In the genomic region with DNA sequence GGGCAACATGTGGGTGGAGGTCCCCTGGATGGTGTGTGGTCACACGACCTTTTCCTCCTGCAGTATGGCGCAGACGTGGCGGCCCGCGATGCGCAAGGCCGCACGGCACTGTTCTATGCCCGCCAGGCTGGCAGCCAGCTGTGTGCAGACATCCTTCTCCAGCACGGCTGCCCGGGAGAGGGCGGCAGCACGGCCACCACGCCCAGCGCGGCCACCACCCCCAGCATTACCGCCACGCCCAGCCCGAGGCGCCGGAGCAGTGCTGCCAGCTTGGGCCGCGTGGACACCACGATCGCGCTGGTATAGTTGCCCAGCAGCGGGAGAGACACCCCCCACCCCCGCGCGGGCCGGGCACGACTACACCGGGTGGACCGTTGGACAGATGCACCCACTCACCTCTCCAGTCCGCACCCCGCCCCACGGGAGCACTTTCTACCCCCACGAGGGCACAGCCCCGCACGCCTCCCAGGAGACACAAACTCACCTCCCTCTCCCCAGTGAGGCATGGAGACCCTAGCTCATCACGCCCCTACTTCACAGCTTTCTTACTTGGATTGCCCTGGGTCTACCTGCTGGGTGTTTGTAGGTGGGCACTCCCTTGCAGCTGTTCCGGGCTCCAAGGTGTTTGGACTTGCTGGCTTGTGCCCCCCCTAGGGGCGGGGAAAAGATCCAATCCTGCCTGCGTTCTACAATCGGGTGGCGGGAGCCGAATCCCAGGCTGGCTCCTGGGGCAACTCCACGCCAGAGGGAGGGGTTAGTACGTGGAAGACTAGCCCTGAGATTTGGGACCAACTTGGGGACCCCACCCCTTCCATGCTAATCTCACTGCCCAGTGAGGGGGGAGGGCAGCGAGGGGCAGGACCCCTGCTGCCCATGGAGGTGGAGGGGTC, we compare ENCODE assay signal across 7 mouse cellular contexts. TPM values are rescaled to one million over a fixed set of nuclear protein-coding genes. Genes with fewer than 3 reads are reported as not detected.
DNase-seq lines count a peak whose midpoint lies in the region; ATAC-seq and TF ChIP-seq lines count a peak whose summit lies in the region.

No protein-coding gene starts in this region.

- H3K9me3 ChIP-seq in embryonic facial prominence, embryonic 11.5 days (replicated peaks; ENCODE audit: control insufficient read depth, low read length): no peaks in the 10 kb centered on the region
- H3K9me3 ChIP-seq in hindbrain, postnatal 0 days (ENCODE audit: low read length): no peaks in the 10 kb centered on the region
- H3K9me3 ChIP-seq in lung, embryonic 14.5 days (ENCODE audit: low read depth, low read length): no peaks in the 10 kb centered on the region
- no peaks in the 10 kb centered on the region for H3K9me3 ChIP-seq in stomach, postnatal 0 days (ENCODE audit: control insufficient read depth, low read length)

- peak; percentile 60 for DNase-seq in right cerebral cortex, postnatal 10 days (ENCODE audit: low spot score in 2 of 2)
- no peak for DNase-seq in right cerebral cortex, postnatal 36 days (ENCODE audit: low spot score in 2 of 2)
- DNase-seq in embryonic facial prominence, embryonic 11.5 days (ENCODE audit: low spot score): no peak
- peak; percentile 57 for DNase-seq in hindbrain, postnatal 0 days (ENCODE audit: low spot score)
- DNase-seq in lung, embryonic 14.5 days: no peak
- DNase-seq in stomach, postnatal 0 days (ENCODE audit: low spot score): peak; percentile 85
- DNase-seq in Muller cell, postnatal 12 days (ENCODE audit: inconsistent ontology term): no peak

- TF ChIP-seq EP300 in stomach, postnatal 0 days (optimal IDR thresholded peaks at IDR 0.05): no peak

- H3K4me3 ChIP-seq in embryonic facial prominence, embryonic 11.5 days (ENCODE audit: low read depth, low read length): no peak overlapping the region
- peak overlapping the region; percentile 21 for H3K4me3 ChIP-seq in hindbrain, postnatal 0 days (ENCODE audit: low read length)
- H3K4me3 ChIP-seq in lung, embryonic 14.5 days (ENCODE audit: low read depth, low read length): peak overlapping the region; percentile 24
- peak overlapping the region; percentile 24 for H3K4me3 ChIP-seq in stomach, postnatal 0 days (ENCODE audit: low read depth, low read length)

- peaks cover 39% of the 10 kb centered on the region for H3K27me3 ChIP-seq in embryonic facial prominence, embryonic 11.5 days (ENCODE audit: control insufficient read depth, insufficient read depth, low read length)
- no peaks in the 10 kb centered on the region for H3K27me3 ChIP-seq in hindbrain, postnatal 0 days (ENCODE audit: insufficient read depth, low read length)
- H3K27me3 ChIP-seq in lung, embryonic 14.5 days (ENCODE audit: insufficient read depth, low read length): peaks cover 44% of the 10 kb centered on the region
- H3K27me3 ChIP-seq in stomach, postnatal 0 days (ENCODE audit: control insufficient read depth, insufficient read depth, low read length): peaks cover 5% of the 10 kb centered on the region; the same call in 1 of the 2 replicates

- H3K27ac ChIP-seq in embryonic facial prominence, embryonic 11.5 days (replicated peaks; ENCODE audit: low read depth, low read length): no peak overlapping the region
- 0 out of 2 replicates have a peak overlapping the region, but pooled peaks have one; percentile 36 for H3K27ac ChIP-seq in hindbrain, postnatal 0 days
- H3K27ac ChIP-seq in lung, embryonic 14.5 days (ENCODE audit: low read depth): no peak overlapping the region
- H3K27ac ChIP-seq in stomach, postnatal 0 days (replicated peaks): no peak overlapping the region

- no peak; the same call in 1 of the 2 replicates for TF ChIP-seq CTCF in hindbrain, postnatal 0 days (IDR thresholded peaks at IDR 0.05; ENCODE audit: low read depth)
- no peak for TF ChIP-seq CTCF in lung, embryonic 14.5 days (IDR thresholded peaks at IDR 0.05; ENCODE audit: low read depth)
- peak; percentile 41 for TF ChIP-seq CTCF in stomach, postnatal 0 days (IDR thresholded peaks at IDR 0.05; ENCODE audit: low read depth)

- WGBS in embryonic facial prominence, embryonic 11.5 days: 7% methylated on average over 51 of the region's 51 CpGs
- WGBS in hindbrain, postnatal 0 days: 10% methylated on average over 48 of the region's 51 CpGs
- 8% methylated on average over 48 of the region's 51 CpGs for WGBS in lung, embryonic 14.5 days
- WGBS in stomach, postnatal 0 days: 8% methylated on average over 51 of the region's 51 CpGs

- H3K4me1 ChIP-seq in embryonic facial prominence, embryonic 11.5 days (ENCODE audit: control insufficient read depth, insufficient read depth, low read length): 0 out of 2 replicates have a peak, but pooled peaks cover 3% of the 10 kb centered on the region
- peaks cover 6% of the 10 kb centered on the region for H3K4me1 ChIP-seq in hindbrain, postnatal 0 days (ENCODE audit: insufficient read depth, low read length)
- peaks cover 20% of the 10 kb centered on the region for H3K4me1 ChIP-seq in lung, embryonic 14.5 days (ENCODE audit: insufficient read depth)
- H3K4me1 ChIP-seq in stomach, postnatal 0 days (replicated peaks; ENCODE audit: control insufficient read depth, insufficient read depth): 0 out of 2 replicates have a peak, but pooled peaks cover 7% of the 10 kb centered on the region

- H3K9ac ChIP-seq in embryonic facial prominence, embryonic 11.5 days (replicated peaks; ENCODE audit: low read length): no peak overlapping the region
- peak overlapping the region; percentile 28; the same call in 1 of the 2 replicates for H3K9ac ChIP-seq in hindbrain, postnatal 0 days (replicated peaks; ENCODE audit: low read length)
- H3K9ac ChIP-seq in lung, embryonic 14.5 days: no peak overlapping the region
- 0 out of 2 replicates have a peak overlapping the region, but pooled peaks have one; percentile 27 for H3K9ac ChIP-seq in stomach, postnatal 0 days (ENCODE audit: low read length)

- 0 out of 2 replicates have a peak overlapping the region, but pooled peaks have one; percentile 19 for H3K4me2 ChIP-seq in embryonic facial prominence, embryonic 11.5 days (ENCODE audit: low read depth, low read length)
- peak overlapping the region; percentile 49 for H3K4me2 ChIP-seq in hindbrain, postnatal 0 days (ENCODE audit: low read depth, low read length)
- H3K4me2 ChIP-seq in lung, embryonic 14.5 days: peak overlapping the region; percentile 50
- peak overlapping the region; percentile 44 for H3K4me2 ChIP-seq in stomach, postnatal 0 days (replicated peaks; ENCODE audit: low read depth)

- peak; percentile 9; the same call in 1 of the 2 replicates for ATAC-seq in embryonic facial prominence, embryonic 11.5 days (replicated peaks; ENCODE audit: insufficient number of reproducible peaks, low FRiP score, low TSS enrichment, low read depth)
- peak; percentile 33 for ATAC-seq in hindbrain, postnatal 0 days
- peak; percentile 13 for ATAC-seq in lung, embryonic 14.5 days (ENCODE audit: insufficient read depth)
- ATAC-seq in stomach, postnatal 0 days (ENCODE audit: low FRiP score, low TSS enrichment): peak; percentile 62

- H3K36me3 ChIP-seq in embryonic facial prominence, embryonic 11.5 days (replicated peaks; ENCODE audit: control insufficient read depth, insufficient read depth, low read depth, low read length): no peaks in the 10 kb centered on the region; the same call in 1 of the 2 replicates
- peaks cover 17% of the 10 kb centered on the region; the same call in 1 of the 2 replicates for H3K36me3 ChIP-seq in hindbrain, postnatal 0 days (ENCODE audit: insufficient read depth, low read length)
- peaks cover 15% of the 10 kb centered on the region; the same call in 1 of the 2 replicates for H3K36me3 ChIP-seq in lung, embryonic 14.5 days (ENCODE audit: insufficient read depth)
- peaks cover 3% of the 10 kb centered on the region; the same call in 1 of the 2 replicates for H3K36me3 ChIP-seq in stomach, postnatal 0 days (ENCODE audit: control insufficient read depth, insufficient read depth, low read length)

RNA-seq across cellular contexts. Expression of a gene that starts 16.7 kb away (rescaled TPM):
- 0.80 and 0.95 TPM in 2 replicates for polyA plus RNA-seq in embryonic facial prominence, embryonic 11.5 days (2014; fragmentation: Nextera tagmentation; extraction: Ambion mirVana)
- total RNA-seq in hindbrain, postnatal 0 days (2014; rRNA removed): 229 and 238 TPM in 2 replicates
- polyA plus RNA-seq in hindbrain, postnatal 0 days (2015; fragmentation: Nextera tagmentation; extraction: Ambion mirVana): 4.1 and 4.9 TPM in 2 replicates
- 0.07 and 0.11 TPM in 2 replicates for polyA plus RNA-seq in lung, embryonic 14.5 days (2014; fragmentation: Nextera tagmentation; extraction: Ambion mirVana)
- 0.04 and 0.08 TPM in 2 replicates for polyA plus RNA-seq in stomach, postnatal 0 days (2015; fragmentation: Nextera tagmentation; extraction: Ambion mirVana)

RNA-seq across cellular contexts. Expression of a gene that starts 21.7 kb away (rescaled TPM):
- 83.4 and 98.5 TPM in 2 replicates for polyA plus RNA-seq in embryonic facial prominence, embryonic 11.5 days (2014; fragmentation: Nextera tagmentation; extraction: Ambion mirVana)
- total RNA-seq in hindbrain, postnatal 0 days (2014; rRNA removed): 113 and 129 TPM in 2 replicates
- polyA plus RNA-seq in hindbrain, postnatal 0 days (2015; fragmentation: Nextera tagmentation; extraction: Ambion mirVana): 105 and 107 TPM in 2 replicates
- polyA plus RNA-seq in lung, embryonic 14.5 days (2014; fragmentation: Nextera tagmentation; extraction: Ambion mirVana): 120 and 130 TPM in 2 replicates
- 82.8 and 87.7 TPM in 2 replicates for polyA plus RNA-seq in stomach, postnatal 0 days (2015; fragmentation: Nextera tagmentation; extraction: Ambion mirVana)

RNA-seq across cellular contexts. Expression of a gene that starts 28.4 kb away (rescaled TPM):
- polyA plus RNA-seq in embryonic facial prominence, embryonic 11.5 days (2014; fragmentation: Nextera tagmentation; extraction: Ambion mirVana): 3,117 and 3,128 TPM in 2 replicates
- total RNA-seq in hindbrain, postnatal 0 days (2014; rRNA removed): 483 and 524 TPM in 2 replicates
- polyA plus RNA-seq in hindbrain, postnatal 0 days (2015; fragmentation: Nextera tagmentation; extraction: Ambion mirVana): 519 and 563 TPM in 2 replicates
- 2,143 and 2,245 TPM in 2 replicates for polyA plus RNA-seq in lung, embryonic 14.5 days (2014; fragmentation: Nextera tagmentation; extraction: Ambion mirVana)
- polyA plus RNA-seq in stomach, postnatal 0 days (2015; fragmentation: Nextera tagmentation; extraction: Ambion mirVana): 469 and 472 TPM in 2 replicates

RNA-seq across cellular contexts. Expression of a gene that starts 29.2 kb away (rescaled TPM):
- polyA plus RNA-seq in embryonic facial prominence, embryonic 11.5 days (2014; fragmentation: Nextera tagmentation; extraction: Ambion mirVana): 29.5 and 29.9 TPM in 2 replicates
- total RNA-seq in hindbrain, postnatal 0 days (2014; rRNA removed): 118 and 119 TPM in 2 replicates
- polyA plus RNA-seq in hindbrain, postnatal 0 days (2015; fragmentation: Nextera tagmentation; extraction: Ambion mirVana): 128 and 129 TPM in 2 replicates
- polyA plus RNA-seq in lung, embryonic 14.5 days (2014; fragmentation: Nextera tagmentation; extraction: Ambion mirVana): 53.8 and 56.8 TPM in 2 replicates
- 81.9 and 82.0 TPM in 2 replicates for polyA plus RNA-seq in stomach, postnatal 0 days (2015; fragmentation: Nextera tagmentation; extraction: Ambion mirVana)

RNA-seq across cellular contexts. Expression of a gene that starts 31.8 kb away (rescaled TPM):
- polyA plus RNA-seq in embryonic facial prominence, embryonic 11.5 days (2014; fragmentation: Nextera tagmentation; extraction: Ambion mirVana): 1.5 and 1.8 TPM in 2 replicates
- total RNA-seq in hindbrain, postnatal 0 days (2014; rRNA removed): 78.3 and 80.1 TPM in 2 replicates
- 6.7 and 7.0 TPM in 2 replicates for polyA plus RNA-seq in hindbrain, postnatal 0 days (2015; fragmentation: Nextera tagmentation; extraction: Ambion mirVana)
- polyA plus RNA-seq in lung, embryonic 14.5 days (2014; fragmentation: Nextera tagmentation; extraction: Ambion mirVana): 0.99 and 1.5 TPM in 2 replicates
- polyA plus RNA-seq in stomach, postnatal 0 days (2015; fragmentation: Nextera tagmentation; extraction: Ambion mirVana): 0.75 and 0.81 TPM in 2 replicates

Comparison
In these comparisons a context has a peak if more than half of its experiments do, and no peak if none do; other contexts are left out.
1. DNase-seq: peak in right cerebral cortex, postnatal 10 days (2 of 2), hindbrain, postnatal 0 days (single experiment) and stomach, postnatal 0 days (single experiment); none in right cerebral cortex, postnatal 36 days (0 of 2), embryonic facial prominence, embryonic 11.5 days (single experiment), lung, embryonic 14.5 days (single experiment) and Muller cell, postnatal 12 days (single experiment).
2. ATAC-seq: peak in every context shown above with its lines; median percentile 62 in stomach, postnatal 0 days; 33 in hindbrain, postnatal 0 days; 13 in lung, embryonic 14.5 days; 9 in embryonic facial prominence, embryonic 11.5 days.
3. H3K9ac ChIP-seq: peak in hindbrain, postnatal 0 days (single experiment) and stomach, postnatal 0 days (single experiment); none in embryonic facial prominence, embryonic 11.5 days (single experiment) and lung, embryonic 14.5 days (single experiment).
4. Peak in every context shown above with its lines, with median percentiles within 50 percentile points of each other: H3K4me2 ChIP-seq.